Mouse (Mus musculus) retina, adult 2 months (tissue): ENCODE data around the gene Traf3.

ENCODE experiments used
- DNase-seq: peaks from one replicate; pipeline ENCODE4 v3.0.0-alpha.2; 2012; ENCODE audit warnings: low read depth, low spot score

Gene Traf3

GRCm38 (mm10) chr12:111165831-111166591 is at the start of gene Traf3:
TSS of gene Traf3 (plus strand) at chr12:111166370.
- DNase-seq: peak; percentile 53

- DNase-seq: no peak
These were observed 46.6 kb upstream of the Traf3 start for GRCm38 (mm10) chr12:111119506-111120085.

- DNase-seq: no peak
These were observed 45.1 kb upstream of the Traf3 start for GRCm38 (mm10) chr12:111120976-111121645.

- DNase-seq: no peak
These were observed 43.8 kb upstream of the Traf3 start for GRCm38 (mm10) chr12:111122332-111122852.

- no peak for DNase-seq
These were observed 41.4 kb upstream of the Traf3 start for GRCm38 (mm10) chr12:111124601-111125260.

- no peak for DNase-seq
These were observed 40.5 kb upstream of the Traf3 start for GRCm38 (mm10) chr12:111125666-111126065.

GRCm38 (mm10) chr12:111134169-111134568 is 32.0 kb upstream of the Traf3 start:
- DNase-seq: no peak

GRCm38 (mm10) chr12:111134791-111135733 is 31.1 kb upstream of the Traf3 start:
- peak; percentile 18 for DNase-seq

- no peak for DNase-seq
These were observed 30.2 kb upstream of the Traf3 start for GRCm38 (mm10) chr12:111135953-111136352.

GRCm38 (mm10) chr12:111137079-111137478 is 29.1 kb upstream of the Traf3 start:
- no peak for DNase-seq

GRCm38 (mm10) chr12:111143005-111143508 is 23.1 kb upstream of the Traf3 start:
- no peak for DNase-seq

GRCm38 (mm10) chr12:111143509-111144063 is 22.6 kb upstream of the Traf3 start:
- no peak for DNase-seq

GRCm38 (mm10) chr12:111144598-111144997 is 21.6 kb upstream of the Traf3 start:
- no peak for DNase-seq

- no peak for DNase-seq
These were observed 20.9 kb upstream of the Traf3 start for GRCm38 (mm10) chr12:111145269-111145668.

GRCm38 (mm10) chr12:111149495-111150235 is 16.5 kb upstream of the Traf3 start:
- DNase-seq: no peak

- DNase-seq: no peak
These were observed 16.0 kb upstream of the Traf3 start for GRCm38 (mm10) chr12:111150236-111150596.

- DNase-seq: no peak
These were observed 14.6 kb upstream of the Traf3 start for GRCm38 (mm10) chr12:111151422-111152156.

- no peak for DNase-seq
These were observed 13.6 kb upstream of the Traf3 start for GRCm38 (mm10) chr12:111152579-111152978.
